ENCODE assay signal across 23 mouse cellular contexts in genomic region chr6:91260987-91261367, GRCm38 (mm10). TPM values are rescaled to one million over a fixed set of nuclear protein-coding genes. Genes with fewer than 3 reads are reported as not detected.
A peak's percentile ranks its signal among the peaks of the same experiment; 100 is the strongest.
DNase-seq lines count a peak whose midpoint lies in the region; ATAC-seq lines count a peak whose summit lies in the region.
"Had no signal": no experiment of that assay in that cellular context is flagged by ENCODE, and none has a peak within 500 bp of the region (broad histone marks: within the 10 kb centered on the region; RNA-seq: fewer than 3 reads in every experiment).

No protein-coding gene starts in this region.

- H3K4me1 ChIP-seq in kidney, embryonic 14.5 days (ENCODE audit: control insufficient read depth, insufficient read depth, low read length) = 0 out of 2 replicates have a peak, but pooled peaks cover 4% of the 10 kb centered on the region
- peaks cover 7% of the 10 kb centered on the region; the same call in 1 of the 2 replicates for H3K4me1 ChIP-seq in midbrain, embryonic 16.5 days (ENCODE audit: control insufficient read depth, insufficient read depth, low read length)
- peaks cover 11% of the 10 kb centered on the region; the same call in 1 of the 2 replicates for H3K4me1 ChIP-seq in midbrain, embryonic 15.5 days
- H3K4me1 ChIP-seq: embryonic facial prominence, embryonic 13.5 days had no signal

- no peaks in the 10 kb centered on the region for H3K27me3 ChIP-seq in kidney, embryonic 14.5 days (ENCODE audit: control insufficient read depth, insufficient read depth, low read length)
- H3K27me3 ChIP-seq in midbrain, embryonic 16.5 days (ENCODE audit: control insufficient read depth, insufficient read depth, low read depth, low read length) = no peaks in the 10 kb centered on the region
- no peaks in the 10 kb centered on the region for H3K27me3 ChIP-seq in midbrain, embryonic 15.5 days (replicated peaks)
- H3K27me3 ChIP-seq: embryonic facial prominence, embryonic 13.5 days; intestine, embryonic 15.5 days had no signal

- H3K27ac ChIP-seq in kidney, embryonic 14.5 days (ENCODE audit: low read depth, low read length) = no peak overlapping the region
- H3K27ac ChIP-seq in midbrain, embryonic 16.5 days (ENCODE audit: low read length) = no peak overlapping the region
- no peak overlapping the region for H3K27ac ChIP-seq in midbrain, embryonic 15.5 days
- H3K27ac ChIP-seq: embryonic facial prominence, embryonic 13.5 days; intestine, embryonic 15.5 days; macrophage had no signal

- H3K4me3 ChIP-seq in kidney, embryonic 14.5 days (ENCODE audit: low read length) = no peak overlapping the region
- H3K4me3 ChIP-seq in midbrain, embryonic 16.5 days (ENCODE audit: low read depth, low read length) = no peak overlapping the region
- H3K4me3 ChIP-seq in midbrain, embryonic 15.5 days = no peak overlapping the region
- H3K4me3 ChIP-seq: embryonic facial prominence, embryonic 13.5 days; intestine, embryonic 15.5 days had no signal

- H3K9me3 ChIP-seq in kidney, embryonic 14.5 days (ENCODE audit: control insufficient read depth, low read length) = no peaks in the 10 kb centered on the region
- H3K9me3 ChIP-seq in midbrain, embryonic 16.5 days (replicated peaks; ENCODE audit: control insufficient read depth, low read length, poor library complexity, severe bottlenecking) = no peaks in the 10 kb centered on the region
- H3K9me3 ChIP-seq in midbrain, embryonic 15.5 days = no peaks in the 10 kb centered on the region
- H3K9me3 ChIP-seq: embryonic facial prominence, embryonic 13.5 days; intestine, embryonic 15.5 days had no signal

- 21% methylated on average over 3 of the region's 3 CpGs for WGBS in kidney, embryonic 14.5 days
- 40% methylated on average over 3 of the region's 3 CpGs for WGBS in midbrain, embryonic 16.5 days
- WGBS in midbrain, embryonic 15.5 days = 42% methylated on average over 3 of the region's 3 CpGs

- no peak overlapping the region for H3K9ac ChIP-seq in kidney, embryonic 14.5 days (ENCODE audit: low read depth, low read length)
- H3K9ac ChIP-seq in midbrain, embryonic 16.5 days (ENCODE audit: low read depth, low read length) = peak overlapping the region; percentile 26; the same call in 1 of the 2 replicates
- no peak overlapping the region for H3K9ac ChIP-seq in midbrain, embryonic 15.5 days
- H3K9ac ChIP-seq: embryonic facial prominence, embryonic 13.5 days; intestine, embryonic 15.5 days had no signal

- H3K4me2 ChIP-seq in kidney, embryonic 14.5 days (replicated peaks; ENCODE audit: low read depth, low read length) = no peak overlapping the region
- no peak overlapping the region for H3K4me2 ChIP-seq in midbrain, embryonic 16.5 days (ENCODE audit: low read length)
- no peak overlapping the region for H3K4me2 ChIP-seq in midbrain, embryonic 15.5 days
- H3K4me2 ChIP-seq: embryonic facial prominence, embryonic 13.5 days; heart, embryonic 11.5 days; intestine, embryonic 15.5 days had no signal

- peak; percentile 58; the same call in 1 of the 2 replicates for ATAC-seq in kidney, embryonic 14.5 days (ENCODE audit: low FRiP score, low TSS enrichment)
- ATAC-seq in midbrain, embryonic 16.5 days = no peak
- ATAC-seq in midbrain, embryonic 15.5 days (replicated peaks) = no peak
- ATAC-seq: CD4-positive, CD25-positive, alpha-beta regulatory T cell, adult 4 months; forebrain, embryonic 14.5 days; intestine, embryonic 15.5 days had no signal

- peak; percentile 40 for DNase-seq in embryo, embryonic 10 days (ENCODE audit: low spot score)
- DNase-seq in embryo, embryonic 11 days = no peak
- no peak for DNase-seq in kidney, postnatal 25 days
- no peak for DNase-seq in lung, postnatal 4 days
- DNase-seq: adrenal gland, adult 8-10 months; cerebellum, adult 18-20 months; cerebellum, postnatal 14 days; gastrocnemius, postnatal 14 days; kidney, adult 9 months; kidney, postnatal 4 days; layer of hippocampus, adult 9-11 months; midbrain, embryonic 14.5 days; thymus, adult 18-20 months; thymus, postnatal 36 days had no signal

- H3K36me3 ChIP-seq in kidney, embryonic 14.5 days (ENCODE audit: control insufficient read depth, insufficient read depth, low read length) = no peaks in the 10 kb centered on the region
- H3K36me3 ChIP-seq in midbrain, embryonic 16.5 days (ENCODE audit: control insufficient read depth, insufficient read depth, low read length) = no peaks in the 10 kb centered on the region
- no peaks in the 10 kb centered on the region for H3K36me3 ChIP-seq in midbrain, embryonic 15.5 days (replicated peaks)
- H3K36me3 ChIP-seq: intestine, embryonic 15.5 days had no signal

RNA-seq across cellular contexts. Expression of gene Fbln2, which starts 48.7 kb away (rescaled TPM):
- 16.4 and 22.1 TPM in 2 replicates for polyA plus RNA-seq in kidney, embryonic 14.5 days (2014; fragmentation: Nextera tagmentation; extraction: Ambion mirVana)
- polyA plus RNA-seq in midbrain, embryonic 16.5 days (2015; fragmentation: Nextera tagmentation; extraction: Ambion mirVana) = 11.9 and 12.5 TPM in 2 replicates
- 15.1 and 16.7 TPM in 2 replicates for polyA plus RNA-seq in midbrain, embryonic 15.5 days (2015; fragmentation: Nextera tagmentation; extraction: Ambion mirVana)
